Mouse (Mus musculus) cerebellum, adult 2 months (tissue): ENCODE measurements around the gene Kpna2.

ENCODE experiments used
- CTCF ChIP-seq: fragments of 200-500 bp; IDR thresholded peaks from 2 replicates; pipeline ENCODE4 v1.5.1; 2011; ENCODE audit warnings: low read depth, mild to moderate bottlenecking, control low read depth, low read length, moderate library complexity, borderline replicate concordance; ENCODE audit not compliant: insufficient read depth
- POLR2A ChIP-seq: fragments of 200-500 bp; IDR thresholded peaks from 2 replicates; pipeline ENCODE4 v1.6.1; 2011; ENCODE audit warnings: low read length, control low read depth, borderline replicate concordance; ENCODE audit not compliant: insufficient read depth

- TF ChIP-seq CTCF, result no peak
- no peak for TF ChIP-seq POLR2A
Measured at GRCm38 (mm10) chr11:107031635-107032034, 32.3 kb upstream of the Kpna2 start.
